Mouse (Mus musculus) CH12.LX (cell line): ENCODE measurements around the gene Dtd2. TPM values are rescaled to one million over a fixed set of nuclear protein-coding genes. Genes with fewer than 3 reads are reported as not detected.

Experiments
- DNase-seq: peaks from one replicate; pipeline ENCODE4 v3.0.0-alpha.2; 2013; ENCODE audit errors: extremely low read depth
- H3K27ac ChIP-seq: 2 replicates; pipeline ENCODE4 v1.5.1; 2012; ENCODE audit warnings: low read depth, mild to moderate bottlenecking, control low read depth, moderate library complexity; ENCODE audit not compliant: insufficient read depth
- H3K27me3 ChIP-seq: replicated peaks from 2 replicates; pipeline ENCODE3; 2012; ENCODE audit warnings: inconsistent platforms
- H3K36me3 ChIP-seq, 2 experiments: replicated peaks in 1 of 2; 2 replicates each; pipeline versions ENCODE3 to v1.6.1; 2012; ENCODE audit warnings: inconsistent platforms in 1 of 2, low read length in 1 of 2, mild to moderate bottlenecking in 1 of 2, mixed read lengths in 1 of 2, moderate library complexity in 1 of 2; ENCODE audit not compliant: control insufficient read depth in 1 of 2, insufficient read depth in 1 of 2
- H3K4me1 ChIP-seq, 2 experiments: 2 replicates each; pipeline ENCODE4 v1.6.1; 2012; ENCODE audit warnings: inconsistent platforms in 1 of 2, moderate library complexity in 1 of 2; ENCODE audit not compliant: insufficient read depth in 2 of 2, control insufficient read depth in 1 of 2
- H3K4me2 ChIP-seq: 2 replicates; pipeline ENCODE4 v1.6.1; 2012; ENCODE audit warnings: low read depth, mild to moderate bottlenecking, control low read depth; ENCODE audit not compliant: poor library complexity, insufficient read depth, severe bottlenecking
- H3K4me3 ChIP-seq, 3 experiments: fragments of 150-350 bp in 1 of 3; sonication (generic) in 1 of 3; replicated peaks in 1 of 3; 2 replicates each; pipeline versions ENCODE3 to v1.5.1; 2011 to 2012; ENCODE audit warnings: low read depth in 2 of 3, low read length in 2 of 3, mild to moderate bottlenecking in 2 of 3, moderate library complexity in 2 of 3, control low read depth in 1 of 3, improper control_type of control experiment in 1 of 3, inconsistent platforms in 1 of 3, mixed read lengths in 1 of 3; ENCODE audit not compliant: poor library complexity in 1 of 3
- H3K79me2 ChIP-seq: replicated peaks from 2 replicates; pipeline ENCODE4 v1.6.1; 2012; ENCODE audit warnings: mild to moderate bottlenecking, moderate library complexity; ENCODE audit not compliant: control insufficient read depth, poor library complexity, insufficient read depth, severe bottlenecking; ENCODE audit errors: extremely low read depth
- H3K9ac ChIP-seq: 2 replicates; pipeline ENCODE4 v1.6.1; 2012; ENCODE audit warnings: low read depth, mild to moderate bottlenecking, control low read depth, moderate library complexity; ENCODE audit not compliant: insufficient read depth
- H3K9me3 ChIP-seq: replicated peaks from 2 replicates; pipeline ENCODE3; 2012; ENCODE audit warnings: low read length, inconsistent platforms, mixed read lengths
- CHD1 ChIP-seq: IDR thresholded peaks from 2 replicates; pipeline ENCODE4 v1.6.1; 2012; ENCODE audit warnings: low read depth, low read length, improper control_type of control experiment, inconsistent platforms
- CTCF ChIP-seq, 2 experiments: IDR thresholded peaks in 1 of 2; conservative IDR thresholded peaks in 1 of 2; 2 replicates each; pipeline ENCODE4 v1.5.1; 2011 to 2012; ENCODE audit warnings: low read depth in 2 of 2, low read length in 2 of 2, improper control_type of control experiment in 1 of 2, inconsistent platforms in 1 of 2, mild to moderate bottlenecking in 1 of 2, moderate library complexity in 1 of 2
- IRF4 ChIP-seq: IDR thresholded peaks from 2 replicates; pipeline ENCODE4 v1.6.1; 2014; ENCODE audit warnings: low read depth, mild to moderate bottlenecking, inconsistent platforms, low read length, improper control_type of control experiment
- MAFK ChIP-seq: IDR thresholded peaks from 2 replicates; pipeline ENCODE4 v1.6.1; 2011; ENCODE audit warnings: low read length, improper control_type of control experiment; ENCODE audit not compliant: insufficient replicate concordance
- MAX ChIP-seq: IDR thresholded peaks from 2 replicates; pipeline ENCODE4 v1.6.1; 2011; ENCODE audit warnings: low read length, improper control_type of control experiment
- MAZ ChIP-seq: IDR thresholded peaks from 2 replicates; pipeline ENCODE4 v1.6.1; 2012; ENCODE audit warnings: low read depth, mild to moderate bottlenecking, inconsistent platforms, low read length, improper control_type of control experiment, moderate library complexity
- MXI1 ChIP-seq: IDR thresholded peaks from 2 replicates; pipeline ENCODE4 v1.6.1; 2011; ENCODE audit warnings: mild to moderate bottlenecking, low read depth, low read length, improper control_type of control experiment
- MYC ChIP-seq: IDR thresholded peaks from 2 replicates; pipeline ENCODE4 v1.6.1; 2011; ENCODE audit warnings: low read depth, mild to moderate bottlenecking, improper control_type of control experiment, low read length
- NELFE ChIP-seq: IDR thresholded peaks from 2 replicates; pipeline ENCODE4 v1.6.1; 2011; ENCODE audit warnings: low read depth, low read length, improper control_type of control experiment
- PAX5 ChIP-seq: IDR thresholded peaks from 2 replicates; pipeline ENCODE4 v1.6.1; 2012; ENCODE audit warnings: low read length, inconsistent platforms, mixed read lengths
- POLR2A ChIP-seq: IDR thresholded peaks from 2 replicates; pipeline ENCODE4 v1.6.1; 2011; ENCODE audit warnings: low read depth, mild to moderate bottlenecking, improper control_type of control experiment, low read length
- POLR2AphosphoS2 ChIP-seq: IDR thresholded peaks from 2 replicates; pipeline ENCODE4 v1.6.1; 2011; ENCODE audit warnings: low read depth, low read length, improper control_type of control experiment
- RAD21 ChIP-seq: IDR thresholded peaks from 2 replicates; pipeline ENCODE4 v1.6.1; 2011; ENCODE audit warnings: low read depth, mild to moderate bottlenecking, low read length, improper control_type of control experiment, moderate library complexity
- RCOR1 ChIP-seq: conservative IDR thresholded peaks from 2 replicates; pipeline ENCODE4 v1.6.1; 2012; ENCODE audit warnings: low read depth, mild to moderate bottlenecking, inconsistent platforms, low read length, improper control_type of control experiment
- TCF12 ChIP-seq: IDR thresholded peaks from 2 replicates; pipeline ENCODE4 v1.6.1; 2014; ENCODE audit warnings: low read depth, mild to moderate bottlenecking, inconsistent platforms, low read length, improper control_type of control experiment
- UBTF ChIP-seq: IDR thresholded peaks from 2 replicates; pipeline ENCODE4 v1.6.1; 2012; ENCODE audit warnings: low read depth, mild to moderate bottlenecking, inconsistent platforms, low read length, improper control_type of control experiment, moderate library complexity
- USF1 ChIP-seq: IDR thresholded peaks from 2 replicates; pipeline ENCODE4 v1.6.1; 2014; ENCODE audit warnings: low read depth, mild to moderate bottlenecking, inconsistent platforms, low read length, improper control_type of control experiment
- ZC3H11A ChIP-seq: IDR thresholded peaks from 2 replicates; pipeline ENCODE4 v1.6.1; 2012; ENCODE audit warnings: low read depth, mild to moderate bottlenecking, inconsistent platforms, low read length, improper control_type of control experiment
- dilution Hi-C: fragments of 300-500 bp; cut with MboI; formaldehyde crosslinking; loops from 2 replicates; pipeline ENCODE4 v1.14.3; 2020; ENCODE audit warnings: low sequenced_read_pairs; ENCODE audit not compliant: extremely low pct_unique_long_range_greater_than_20kb, extremely low pct_ligation_motif_present
- in situ Hi-C: fragments of 300-500 bp; cut with MboI; formaldehyde crosslinking; loops from 3 replicates; pipeline ENCODE4 v1.14.3; 2019; ENCODE audit warnings: low sequenced_read_pairs, low pct_ligation_motif_present, low pct_unique_long_range_greater_than_20kb, mixed read lengths
- polyA plus RNA-seq: library from polyadenylated mRNA; unstranded; fragments of >175 nt; gene quantifications from 2 replicates; pipeline ENCODE4 v1.2.1, GENCODE M21; 2012; ENCODE audit warnings: low read depth; ENCODE audit not compliant: insufficient read length
- total RNA-seq, 2 experiments: library from RNA; depleted of rRNA; stranded (reverse); fragments of 300-350 nt in 1 of 2; fragments of >200 nt in 1 of 2; gene quantifications; 2 replicates each; pipeline ENCODE4 v1.2.3; 2012 to 2014

Dtd2 gene
- total and polyA plus RNA-seq, 3 experiments = 24.5 to 39.6 (median 31.5) TPM

DNA sequence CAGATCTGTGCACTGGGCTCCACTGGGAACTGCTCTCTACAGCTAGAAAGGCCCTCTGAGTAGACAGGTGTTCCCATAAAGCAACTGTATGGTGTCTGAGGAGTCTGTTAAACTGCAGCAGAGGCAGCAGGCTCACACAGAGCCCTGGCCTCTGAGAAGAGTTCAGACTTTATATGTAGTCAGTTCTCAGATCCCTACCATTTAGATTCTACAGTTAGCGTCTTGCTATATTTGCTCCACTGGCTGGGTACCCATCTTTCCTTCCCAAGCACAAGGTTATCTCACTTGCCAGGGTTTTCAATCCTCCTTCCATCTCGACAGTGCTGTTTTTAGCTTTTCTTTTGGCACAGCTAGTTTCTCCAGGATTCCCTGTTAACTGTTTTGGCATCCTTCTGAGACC lies 15.7 kb downstream of the Dtd2 start:
- H3K79me2 ChIP-seq = no peaks in the 10 kb centered on the region
- TF ChIP-seq MAX (no peak), USF1 (no peak), POLR2AphosphoS2 (no peak), ZC3H11A (no peak), RCOR1 (no peak), MAZ (no peak), MXI1 (no peak), MYC (no peak), CTCF (conservative IDR thresholded peaks at IDR 0.05 in 1 of 2, IDR thresholded peaks at IDR 0.05 in 1 of 2; ENCODE audit: low read depth in 2 of 2, low read length in 2 of 2) (no peak), MAFK (no peak), PAX5 (no peak), IRF4 (no peak), UBTF (no peak)
- no peak overlapping the region for H3K4me2 ChIP-seq
- no peaks in the 10 kb centered on the region for H3K27me3 ChIP-seq
- in situ Hi-C loops = no loop called here
- no peaks in the 10 kb centered on the region for H3K9me3 ChIP-seq
- peaks cover 5 to 40% of the 10 kb centered on the region in 2 experiments for H3K36me3 ChIP-seq
- H3K27ac ChIP-seq = no peak overlapping the region
- H3K4me3 ChIP-seq = no peak overlapping the region
- no peak overlapping the region for H3K9ac ChIP-seq
- H3K4me1 ChIP-seq = no peaks in the 10 kb centered on the region; a peak in 1 of 4 replicates
- dilution Hi-C loops = no loop called here
- no peak for DNase-seq

DNA sequence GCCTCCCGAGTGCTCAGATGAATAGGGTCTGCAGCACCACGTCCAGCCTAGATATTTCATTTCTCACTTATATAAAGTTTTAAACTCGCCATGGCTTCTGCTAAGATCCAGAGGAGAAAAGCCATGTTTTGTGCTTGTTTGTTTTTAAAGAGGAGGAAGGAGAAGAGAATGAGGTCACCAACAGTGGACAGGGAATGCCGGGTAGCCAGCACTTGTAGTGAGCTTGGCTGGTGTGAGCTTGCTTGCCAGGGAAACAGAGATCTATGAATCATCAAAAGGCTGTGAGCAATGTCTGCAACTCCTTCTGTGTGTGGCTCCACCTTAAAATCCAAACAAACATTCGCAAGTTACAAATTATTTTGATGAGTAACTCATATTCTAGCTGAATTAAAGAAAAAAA lies 17.8 kb downstream of the Dtd2 start:
- H3K4me3 ChIP-seq = no peak overlapping the region
- H3K36me3 ChIP-seq = peaks cover 0 to 19% of the 10 kb centered on the region in 2 experiments
- no peaks in the 10 kb centered on the region; a peak in 2 of 4 replicates for H3K4me1 ChIP-seq
- H3K79me2 ChIP-seq = no peaks in the 10 kb centered on the region
- no peak for DNase-seq
- H3K27ac ChIP-seq = no peak overlapping the region
- no peak overlapping the region for H3K9ac ChIP-seq
- H3K4me2 ChIP-seq = no peak overlapping the region
- H3K27me3 ChIP-seq = no peaks in the 10 kb centered on the region
- dilution Hi-C loops (no loop called here), in situ Hi-C loops (no loop called here)
- TF ChIP-seq TCF12 (no peak), POLR2A (no peak), NELFE (no peak), CHD1 (no peak), RAD21 (no peak)
- no peaks in the 10 kb centered on the region for H3K9me3 ChIP-seq
